8 mouse cellular contexts compared by ENCODE assay signal in genomic region chr8:120276051-120276890, GRCm38 (mm10). TPM values are rescaled to one million over a fixed set of nuclear protein-coding genes. Genes with fewer than 3 reads are reported as not detected.
A peak's percentile ranks its signal among the peaks of the same experiment; 100 is the strongest.
DNase-seq lines count a peak whose midpoint lies in the region; ATAC-seq lines count a peak whose summit lies in the region.

No protein-coding gene starts in this region.

- H3K9ac ChIP-seq in hindbrain, embryonic 13.5 days, result peak overlapping the region; percentile 70
- H3K9ac ChIP-seq in limb, embryonic 15.5 days, result no peak overlapping the region
- H3K9ac ChIP-seq in midbrain, embryonic 16.5 days (ENCODE audit: low read depth, low read length), result peak overlapping the region; percentile 61
- peak overlapping the region; percentile 34 for H3K9ac ChIP-seq in stomach, embryonic 15.5 days

- peak overlapping the region; percentile 77 for H3K27ac ChIP-seq in brown adipose tissue, adult 24 weeks (replicated peaks; ENCODE audit: low read depth, low read length)
- peak overlapping the region; percentile 82 for H3K27ac ChIP-seq in hindbrain, embryonic 13.5 days
- H3K27ac ChIP-seq in limb, embryonic 15.5 days, result peak overlapping the region; percentile 94
- peak overlapping the region; percentile 44; the same call in 1 of the 2 replicates for H3K27ac ChIP-seq in midbrain, embryonic 16.5 days (ENCODE audit: low read length)
- H3K27ac ChIP-seq in stomach, embryonic 15.5 days, result peak overlapping the region; percentile 97

- peak; percentile 76 for DNase-seq in MEL-GATA-1-ER (ENCODE audit: extremely low read depth, low read depth)
- peak; percentile 98 for DNase-seq in forelimb bud, embryonic 11.5 days (ENCODE audit: low read depth, low spot score)

- H3K36me3 ChIP-seq in hindbrain, embryonic 13.5 days, result no peaks in the 10 kb centered on the region
- H3K36me3 ChIP-seq in limb, embryonic 15.5 days, result no peaks in the 10 kb centered on the region
- no peaks in the 10 kb centered on the region for H3K36me3 ChIP-seq in midbrain, embryonic 16.5 days (ENCODE audit: control insufficient read depth, insufficient read depth, low read length)
- H3K36me3 ChIP-seq in stomach, embryonic 15.5 days, result no peaks in the 10 kb centered on the region

- ATAC-seq in hindbrain, embryonic 13.5 days (ENCODE audit: low FRiP score), result peak; percentile 62
- peak; percentile 87 for ATAC-seq in limb, embryonic 15.5 days (ENCODE audit: insufficient number of reproducible peaks, low FRiP score, low TSS enrichment, low read depth)
- peak; percentile 19 for ATAC-seq in midbrain, embryonic 16.5 days
- ATAC-seq in stomach, embryonic 15.5 days (ENCODE audit: insufficient read depth, low FRiP score, low read depth), result peak; percentile 87
- no peak for ATAC-seq in cerebellum, adult (ENCODE audit: insufficient number of reproducible peaks, low FRiP score, low TSS enrichment)

- H3K27me3 ChIP-seq in hindbrain, embryonic 13.5 days, result peaks cover 37% of the 10 kb centered on the region
- H3K27me3 ChIP-seq in limb, embryonic 15.5 days, result no peaks in the 10 kb centered on the region
- H3K27me3 ChIP-seq in midbrain, embryonic 16.5 days (ENCODE audit: control insufficient read depth, insufficient read depth, low read depth, low read length), result no peaks in the 10 kb centered on the region
- no peaks in the 10 kb centered on the region for H3K27me3 ChIP-seq in stomach, embryonic 15.5 days (replicated peaks)

- peak overlapping the region; percentile 66 for H3K4me2 ChIP-seq in hindbrain, embryonic 13.5 days
- peak overlapping the region; percentile 63 for H3K4me2 ChIP-seq in limb, embryonic 15.5 days
- H3K4me2 ChIP-seq in midbrain, embryonic 16.5 days (ENCODE audit: low read length), result peak overlapping the region; percentile 71
- H3K4me2 ChIP-seq in stomach, embryonic 15.5 days, result peak overlapping the region; percentile 91

- H3K9me3 ChIP-seq in hindbrain, embryonic 13.5 days, result no peaks in the 10 kb centered on the region
- no peaks in the 10 kb centered on the region for H3K9me3 ChIP-seq in limb, embryonic 15.5 days
- no peaks in the 10 kb centered on the region for H3K9me3 ChIP-seq in midbrain, embryonic 16.5 days (replicated peaks; ENCODE audit: control insufficient read depth, low read length, poor library complexity, severe bottlenecking)
- no peaks in the 10 kb centered on the region for H3K9me3 ChIP-seq in stomach, embryonic 15.5 days

- H3K4me1 ChIP-seq in brown adipose tissue, adult 24 weeks (ENCODE audit: control insufficient read depth, insufficient read depth, insufficient read length, low read length), result peaks cover 12% of the 10 kb centered on the region
- peaks cover 45% of the 10 kb centered on the region for H3K4me1 ChIP-seq in hindbrain, embryonic 13.5 days (replicated peaks)
- peaks cover 85% of the 10 kb centered on the region for H3K4me1 ChIP-seq in limb, embryonic 15.5 days
- peaks cover 15% of the 10 kb centered on the region for H3K4me1 ChIP-seq in midbrain, embryonic 16.5 days (ENCODE audit: control insufficient read depth, insufficient read depth, low read length)
- H3K4me1 ChIP-seq in stomach, embryonic 15.5 days, result peaks cover 50% of the 10 kb centered on the region

- WGBS in hindbrain, embryonic 13.5 days, result 1% methylated on average over 49 of the region's 49 CpGs
- WGBS in limb, embryonic 15.5 days, result under 1% methylated on average over 49 of the region's 49 CpGs
- 1% methylated on average over 47 of the region's 49 CpGs for WGBS in midbrain, embryonic 16.5 days
- WGBS in stomach, embryonic 15.5 days, result 1% methylated on average over 49 of the region's 49 CpGs

- peak overlapping the region; percentile 45 for H3K4me3 ChIP-seq in brown adipose tissue, adult 24 weeks (ENCODE audit: insufficient read depth, low read depth, low read length)
- H3K4me3 ChIP-seq in hindbrain, embryonic 13.5 days, result peak overlapping the region; percentile 35
- H3K4me3 ChIP-seq in limb, embryonic 15.5 days, result peak overlapping the region; percentile 40
- H3K4me3 ChIP-seq in midbrain, embryonic 16.5 days (ENCODE audit: low read depth, low read length), result peak overlapping the region; percentile 29
- peak overlapping the region; percentile 45 for H3K4me3 ChIP-seq in stomach, embryonic 15.5 days (replicated peaks)

RNA-seq across cellular contexts. Expression of gene Gse1, which starts 48.0 kb away (rescaled TPM):
- 8.0 and 9.9 TPM in 2 replicates for polyA plus RNA-seq in brown adipose tissue, adult 24 weeks (2012; ENCODE audit: insufficient read depth, insufficient read length, missing spikeins)
- polyA plus RNA-seq in hindbrain, embryonic 13.5 days (2015; fragmentation: Nextera tagmentation; extraction: Ambion mirVana), result 21.3 and 22.1 TPM in 2 replicates
- polyA plus RNA-seq in limb, embryonic 15.5 days (2015; fragmentation: Nextera tagmentation; extraction: Ambion mirVana), result 6.8 and 7.3 TPM in 2 replicates
- 13.3 and 17.6 TPM in 2 replicates for polyA plus RNA-seq in midbrain, embryonic 16.5 days (2015; fragmentation: Nextera tagmentation; extraction: Ambion mirVana)
- 9.6 and 10.8 TPM in 2 replicates for polyA plus RNA-seq in stomach, embryonic 15.5 days (2015; fragmentation: Nextera tagmentation; extraction: Ambion mirVana)

Comparison
In these comparisons a context has a peak if more than half of its experiments do, and no peak if none do; other contexts are left out.
1. H3K27ac ChIP-seq: peak in every context shown above with its lines; median percentile 97 in stomach, embryonic 15.5 days; 94 in limb, embryonic 15.5 days; 82 in hindbrain, embryonic 13.5 days; 77 in brown adipose tissue, adult 24 weeks; 44 in midbrain, embryonic 16.5 days.